Mouse (Mus musculus): ENCODE measurements around the gene Mex3a. TPM values are rescaled to one million over a fixed set of nuclear protein-coding genes. Genes with fewer than 3 reads are reported as not detected.
A peak's percentile ranks its signal among the peaks of the same experiment; 100 is the strongest.

Mex3a gene
- polyA plus RNA-seq, 1 experiment from 2014 or later, result 3.3 TPM

DNA sequence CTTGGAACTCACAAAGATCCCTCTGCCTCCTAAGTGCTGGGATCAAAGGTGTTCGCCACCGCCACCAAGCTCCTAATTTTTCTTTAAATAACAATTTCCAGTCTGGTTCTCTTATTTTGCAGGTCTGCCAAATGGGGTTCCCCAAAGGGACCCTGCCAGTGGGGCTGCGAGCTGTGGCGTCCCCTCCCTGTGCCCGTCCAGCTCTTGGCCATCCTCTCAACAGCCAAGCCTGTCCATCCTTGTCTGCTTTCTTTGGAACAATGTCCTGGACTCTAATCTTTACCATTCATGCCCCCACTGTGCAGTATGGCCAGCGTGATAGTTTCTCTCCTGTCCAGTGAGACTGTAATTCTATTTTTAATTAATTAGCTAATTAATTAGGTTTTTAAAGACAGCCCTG lies 11.0 kb upstream of the Mex3a start:
- no peaks in the 10 kb centered on the region for H3K36me3 ChIP-seq (ENCODE audit: control insufficient read depth, insufficient read depth, low read length)
- no peak overlapping the region for H3K4me3 ChIP-seq (ENCODE audit: low read depth, low read length)
- H3K9ac ChIP-seq (ENCODE audit: low read length), result no peak overlapping the region
- DNase-seq (ENCODE audit: low spot score) (no peak), ATAC-seq (ENCODE audit: low FRiP score, low TSS enrichment) (no peak)
- no peaks in the 10 kb centered on the region for H3K9me3 ChIP-seq (ENCODE audit: control insufficient read depth, low read length)
- H3K4me1 ChIP-seq (replicated peaks; ENCODE audit: control insufficient read depth, insufficient read depth), result peaks cover 3% of the 10 kb centered on the region; the same call in 1 of the 2 replicates
- TF ChIP-seq CTCF (IDR thresholded peaks at IDR 0.05; ENCODE audit: low read depth), result no peak
- TF ChIP-seq EP300 (optimal IDR thresholded peaks at IDR 0.05), result no peak
- WGBS, result 94% methylated on average over 6 of the region's 6 CpGs
- H3K27ac ChIP-seq (replicated peaks), result no peak overlapping the region
- H3K4me2 ChIP-seq (replicated peaks; ENCODE audit: low read depth), result no peak overlapping the region
- H3K27me3 ChIP-seq (ENCODE audit: control insufficient read depth, insufficient read depth, low read length), result no peaks in the 10 kb centered on the region

DNA sequence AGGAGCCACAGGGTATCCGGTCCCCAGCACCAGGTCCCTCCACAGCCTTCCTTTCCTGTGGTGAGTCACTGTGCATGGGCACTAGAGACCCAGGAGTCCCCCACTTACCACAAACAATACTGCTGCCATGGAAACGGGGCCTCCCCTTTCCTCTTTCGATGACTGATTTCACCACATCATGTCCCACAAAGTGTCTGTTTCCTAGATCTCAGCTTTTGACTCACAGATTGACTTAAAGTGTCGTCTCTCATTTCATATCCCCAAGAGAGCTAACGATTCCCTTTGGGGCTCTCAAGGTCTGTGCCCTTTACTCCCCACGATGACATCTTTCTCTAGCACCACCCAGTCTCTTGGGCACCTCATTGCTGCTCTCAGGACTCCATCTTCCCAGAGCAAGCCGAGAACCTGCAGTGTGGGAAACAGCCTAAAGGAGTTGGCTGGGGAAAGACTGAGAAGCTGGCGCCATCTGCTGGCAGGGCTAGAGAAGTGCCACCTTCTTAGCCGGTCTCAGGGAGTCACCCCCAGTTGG lies 10.3 kb upstream of the Mex3a start:
- Histone ChIP-seq H3K4me1 (replicated peaks; ENCODE audit: control insufficient read depth, insufficient read depth) (peaks cover 3% of the 10 kb centered on the region; the same call in 1 of the 2 replicates), H3K36me3 (ENCODE audit: control insufficient read depth, insufficient read depth, low read length) (no peaks in the 10 kb centered on the region), H3K4me2 (replicated peaks; ENCODE audit: low read depth) (no peak overlapping the region), H3K4me3 (ENCODE audit: low read depth, low read length) (no peak overlapping the region), H3K9me3 (ENCODE audit: control insufficient read depth, low read length) (no peaks in the 10 kb centered on the region), H3K27me3 (ENCODE audit: control insufficient read depth, insufficient read depth, low read length) (no peaks in the 10 kb centered on the region), H3K27ac (replicated peaks) (no peak overlapping the region), H3K9ac (ENCODE audit: low read length) (no peak overlapping the region)
- TF ChIP-seq CTCF (IDR thresholded peaks at IDR 0.05; ENCODE audit: low read depth) (peak; percentile 98), EP300 (optimal IDR thresholded peaks at IDR 0.05) (no peak)
- peak; percentile 76 for DNase-seq (ENCODE audit: low spot score)
- peak; percentile 41; the same call in 1 of the 2 replicates for ATAC-seq (ENCODE audit: low FRiP score, low TSS enrichment)
- 32% methylated on average over 9 of the region's 9 CpGs for WGBS

DNA sequence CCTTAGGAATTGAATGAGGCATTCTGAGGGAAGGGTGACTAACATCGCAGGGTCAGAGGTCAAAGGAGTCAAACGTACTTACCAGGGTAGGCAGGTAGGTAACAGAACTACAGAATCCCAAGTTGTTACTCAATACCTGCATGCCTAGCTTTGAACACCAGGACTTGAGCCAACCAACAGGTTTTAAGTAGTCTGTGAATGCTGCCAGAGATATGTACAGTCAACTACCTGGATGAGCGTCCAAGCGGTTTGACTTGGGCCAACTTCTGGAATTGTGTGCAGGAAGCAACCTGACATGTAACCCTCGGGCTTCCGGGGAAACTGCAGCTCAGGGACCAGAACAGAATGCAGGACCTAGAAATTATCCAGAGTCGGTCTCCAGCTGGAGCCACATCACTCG lies 9.2 kb upstream of the Mex3a start:
- Histone ChIP-seq H3K27me3 (ENCODE audit: control insufficient read depth, insufficient read depth, low read length) (no peaks in the 10 kb centered on the region), H3K9ac (ENCODE audit: low read length) (no peak overlapping the region), H3K4me2 (replicated peaks; ENCODE audit: low read depth) (no peak overlapping the region), H3K4me3 (ENCODE audit: low read depth, low read length) (no peak overlapping the region), H3K27ac (replicated peaks) (no peak overlapping the region), H3K36me3 (ENCODE audit: control insufficient read depth, insufficient read depth, low read length) (no peaks in the 10 kb centered on the region), H3K9me3 (ENCODE audit: control insufficient read depth, low read length) (no peaks in the 10 kb centered on the region), H3K4me1 (replicated peaks; ENCODE audit: control insufficient read depth, insufficient read depth) (peaks cover 3% of the 10 kb centered on the region; the same call in 1 of the 2 replicates)
- ATAC-seq (ENCODE audit: low FRiP score, low TSS enrichment), result no peak
- no peak for TF ChIP-seq CTCF (IDR thresholded peaks at IDR 0.05; ENCODE audit: low read depth)
- no peak for TF ChIP-seq EP300 (optimal IDR thresholded peaks at IDR 0.05)
- DNase-seq (ENCODE audit: low spot score), result no peak
- 71% methylated on average over 8 of the region's 8 CpGs for WGBS

DNA sequence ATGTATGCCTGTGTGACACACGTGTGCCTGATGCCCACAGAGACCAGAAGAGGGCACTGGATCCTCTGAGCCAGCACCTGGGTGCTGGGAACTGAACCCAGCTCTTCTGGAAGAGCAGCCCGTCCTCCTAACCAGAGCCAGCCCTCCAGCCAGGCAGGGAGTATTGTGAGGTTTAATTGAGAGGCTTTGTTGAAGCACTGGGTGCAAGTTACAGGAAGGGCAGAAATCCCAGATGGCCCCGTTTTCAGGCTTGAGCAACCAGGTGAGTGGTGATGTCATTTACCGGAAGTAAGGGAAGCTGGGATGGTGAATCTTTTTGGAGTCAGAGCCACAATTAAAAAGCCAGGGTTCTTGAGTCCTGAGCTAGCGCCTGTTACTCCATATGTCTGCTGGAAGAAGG lies 7.2 kb upstream of the Mex3a start:
- Histone ChIP-seq H3K36me3 (ENCODE audit: control insufficient read depth, insufficient read depth, low read length) (no peaks in the 10 kb centered on the region), H3K4me1 (replicated peaks; ENCODE audit: control insufficient read depth, insufficient read depth) (peaks cover 3% of the 10 kb centered on the region; the same call in 1 of the 2 replicates), H3K4me3 (ENCODE audit: low read depth, low read length) (no peak overlapping the region), H3K9me3 (ENCODE audit: control insufficient read depth, low read length) (no peaks in the 10 kb centered on the region), H3K9ac (ENCODE audit: low read length) (no peak overlapping the region), H3K4me2 (replicated peaks; ENCODE audit: low read depth) (no peak overlapping the region), H3K27ac (replicated peaks) (no peak overlapping the region), H3K27me3 (ENCODE audit: control insufficient read depth, insufficient read depth, low read length) (no peaks in the 10 kb centered on the region)
- peak; percentile 17; the same call in 1 of the 2 replicates for TF ChIP-seq CTCF (IDR thresholded peaks at IDR 0.05; ENCODE audit: low read depth)
- no peak for TF ChIP-seq EP300 (optimal IDR thresholded peaks at IDR 0.05)
- DNase-seq (ENCODE audit: low spot score), result no peak
- no peak for ATAC-seq (ENCODE audit: low FRiP score, low TSS enrichment)
- 79% methylated on average over 5 of the region's 5 CpGs for WGBS

DNA sequence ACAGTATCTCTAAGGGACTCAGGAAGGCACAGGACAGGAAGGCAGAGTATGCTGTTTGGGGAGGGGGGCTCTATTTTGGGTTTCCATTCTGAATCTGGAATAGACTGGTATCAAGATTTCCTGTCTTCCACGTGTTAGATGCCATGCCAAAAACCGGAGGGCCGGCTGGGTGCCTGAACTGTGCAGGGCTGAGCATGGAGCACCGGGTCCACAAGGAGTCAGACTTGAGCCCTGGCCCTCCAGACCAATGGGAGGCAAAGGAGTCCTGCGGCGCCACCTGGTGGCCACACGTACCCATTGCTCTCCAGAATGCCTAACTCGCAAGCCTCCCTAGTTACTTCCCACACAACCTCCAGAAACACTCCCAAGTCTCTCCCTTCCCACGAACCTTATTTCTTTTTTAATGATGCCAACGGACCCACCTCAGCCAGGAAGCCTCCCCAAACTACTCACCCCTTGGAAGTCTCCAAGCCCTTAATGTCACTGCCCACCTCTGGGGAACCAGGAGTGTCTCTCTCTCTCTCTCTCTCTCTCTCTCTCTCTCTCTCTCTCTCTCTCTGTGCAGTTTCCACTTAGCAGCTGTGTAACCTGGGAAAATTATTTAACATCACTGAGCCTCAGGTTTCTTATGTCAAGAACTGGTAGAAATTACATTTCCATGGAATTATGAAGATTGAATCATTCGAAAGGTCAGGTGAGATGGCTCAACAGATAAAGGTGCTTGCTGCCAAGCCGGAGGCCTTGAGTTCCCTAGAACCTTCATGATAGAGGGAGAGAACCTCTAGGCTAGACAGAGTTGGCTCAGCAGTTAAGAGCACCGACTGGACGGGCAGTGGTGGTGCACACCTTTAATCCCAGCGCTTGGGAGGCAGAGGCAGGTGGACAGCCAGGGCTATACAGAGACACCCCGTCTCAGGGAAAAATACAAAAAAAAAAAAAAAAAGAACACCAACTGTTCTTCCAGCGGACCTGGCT lies 5.8 kb upstream of the Mex3a start:
- DNase-seq (ENCODE audit: low spot score) (peak; percentile 94), ATAC-seq (ENCODE audit: low FRiP score, low TSS enrichment) (peak; percentile 86)
- no peak overlapping the region for H3K4me3 ChIP-seq (ENCODE audit: low read depth, low read length)
- no peaks in the 10 kb centered on the region for H3K27me3 ChIP-seq (ENCODE audit: control insufficient read depth, insufficient read depth, low read length)
- H3K4me1 ChIP-seq (replicated peaks; ENCODE audit: control insufficient read depth, insufficient read depth), result peaks cover 3% of the 10 kb centered on the region; the same call in 1 of the 2 replicates
- H3K9me3 ChIP-seq (ENCODE audit: control insufficient read depth, low read length), result no peaks in the 10 kb centered on the region
- no peak overlapping the region for H3K9ac ChIP-seq (ENCODE audit: low read length)
- H3K4me2 ChIP-seq (replicated peaks; ENCODE audit: low read depth), result no peak overlapping the region
- WGBS, result 31% methylated on average over 17 of the region's 17 CpGs
- no peaks in the 10 kb centered on the region for H3K36me3 ChIP-seq (ENCODE audit: control insufficient read depth, insufficient read depth, low read length)
- TF ChIP-seq CTCF (IDR thresholded peaks at IDR 0.05; ENCODE audit: low read depth), result peak; percentile 100
- no peak for TF ChIP-seq EP300 (optimal IDR thresholded peaks at IDR 0.05)
- no peak overlapping the region for H3K27ac ChIP-seq (replicated peaks)

DNA sequence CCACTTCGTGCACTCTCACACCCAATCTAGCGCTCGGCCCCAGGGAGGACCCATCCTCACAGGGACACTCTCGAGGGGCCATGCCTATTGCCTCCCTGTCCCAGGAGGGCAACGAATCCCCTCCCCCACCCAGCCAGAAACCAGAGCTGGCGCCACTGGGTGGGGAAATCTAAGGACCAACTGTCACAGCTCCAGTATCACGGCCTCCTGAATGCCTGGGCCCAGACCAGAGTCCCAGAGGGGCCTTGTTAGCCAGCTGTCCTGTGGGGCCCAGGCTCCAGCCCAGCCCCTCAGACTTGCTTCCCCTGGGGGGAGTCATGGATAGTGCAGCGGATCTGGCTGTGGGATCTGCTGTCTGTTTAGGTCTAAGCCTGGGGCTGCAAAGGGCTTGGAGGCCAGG lies 4.6 kb upstream of the Mex3a start:
- TF ChIP-seq EP300 (optimal IDR thresholded peaks at IDR 0.05) (no peak), CTCF (IDR thresholded peaks at IDR 0.05; ENCODE audit: low read depth) (no peak)
- no peak overlapping the region for H3K4me2 ChIP-seq (replicated peaks; ENCODE audit: low read depth)
- H3K27ac ChIP-seq (replicated peaks), result no peak overlapping the region

More for the DNA sequence above, 4.6 kb upstream of the Mex3a start:
- H3K36me3 ChIP-seq (ENCODE audit: control insufficient read depth, insufficient read depth, low read length), result no peaks in the 10 kb centered on the region
- no peaks in the 10 kb centered on the region for H3K27me3 ChIP-seq (ENCODE audit: control insufficient read depth, insufficient read depth, low read length)
- H3K9ac ChIP-seq (ENCODE audit: low read length), result peak overlapping the region; percentile 41
- H3K4me1 ChIP-seq (replicated peaks; ENCODE audit: control insufficient read depth, insufficient read depth), result peaks cover 3% of the 10 kb centered on the region; the same call in 1 of the 2 replicates
- no peaks in the 10 kb centered on the region for H3K9me3 ChIP-seq (ENCODE audit: control insufficient read depth, low read length)
- no peak overlapping the region for H3K4me3 ChIP-seq (ENCODE audit: low read depth, low read length)
- 44% methylated on average over 8 of the region's 8 CpGs for WGBS
- no peak for DNase-seq (ENCODE audit: low spot score)
- no peak for ATAC-seq (ENCODE audit: low FRiP score, low TSS enrichment)

Measured in stomach, postnatal 0 days (tissue).